Mouse (Mus musculus) megakaryocyte-erythroid progenitor cell, adult 5-6 weeks (primary cell): Measurements from ENCODE around the gene Xpo5. TPM values are rescaled to one million over a fixed set of nuclear protein-coding genes. Genes with fewer than 3 reads are reported as not detected.
A peak's percentile ranks its signal among the peaks of the same experiment; 100 is the strongest.

Experiments used
- ATAC-seq: replicated peaks from 2 replicates; pipeline ENCODE4 v1.8.0; 2016; ENCODE audit warnings: mild to moderate bottlenecking, inconsistent platforms; ENCODE audit not compliant: severe bottlenecking, poor library complexity, low FRiP score, low TSS enrichment
- total RNA-seq, 2 experiments: library from RNA; stranded (forward) in 1 of 2; stranded (reverse) in 1 of 2; fragments of 200-1000, 215-1000 nt in 1 of 2; fragments of >200 nt in 1 of 2; fragmentation: Nextera tagmentation in 1 of 2; gene quantifications; 2 replicates each; pipeline ENCODE4 v1.2.3; 2014 to 2017

Gene Xpo5
- total RNA-seq, 2 experiments from 2014 or later: 58.7 to 81.7 TPM

- no peak for ATAC-seq
Observed at GRCm38 (mm10) chr17:46182273-46182672, 20.3 kb upstream of the Xpo5 start.

GRCm38 (mm10) chr17:46188829-46189228 is 13.8 kb upstream of the Xpo5 start:
- ATAC-seq: no peak

- ATAC-seq: no peak
Observed at GRCm38 (mm10) chr17:46201151-46201550, 1.4 kb upstream of the Xpo5 start.

GRCm38 (mm10) chr17:46203078-46203477 is 496 bp downstream of the Xpo5 start:
- ATAC-seq: no peak

GRCm38 (mm10) chr17:46206676-46207075 is 4.1 kb downstream of the Xpo5 start:
- ATAC-seq: no peak

GRCm38 (mm10) chr17:46210550-46210949 is 8.0 kb downstream of the Xpo5 start:
- no peak for ATAC-seq

GRCm38 (mm10) chr17:46221601-46222000 is 19.0 kb downstream of the Xpo5 start:
- no peak for ATAC-seq

- no peak for ATAC-seq
Observed at GRCm38 (mm10) chr17:46227576-46227975, 25.0 kb downstream of the Xpo5 start.

- no peak for ATAC-seq
Observed at GRCm38 (mm10) chr17:46236067-46236466, 33.5 kb downstream of the Xpo5 start.

- ATAC-seq: peak; percentile 66
Observed at GRCm38 (mm10) chr17:46237079-46237478, 34.5 kb downstream of the Xpo5 start.

- peak; percentile 2; the same call in 1 of the 2 replicates for ATAC-seq
Observed at GRCm38 (mm10) chr17:46237480-46237879, 34.9 kb downstream of the Xpo5 start.

- ATAC-seq: no peak
Observed at GRCm38 (mm10) chr17:46239516-46240114, 37.0 kb downstream of the Xpo5 start.

- ATAC-seq: no peak
Observed at GRCm38 (mm10) chr17:46241471-46241870, 38.9 kb downstream of the Xpo5 start.

- no peak for ATAC-seq
Observed at GRCm38 (mm10) chr17:46242274-46242673, 39.7 kb downstream of the Xpo5 start.

GRCm38 (mm10) chr17:46242993-46243392 is 40.4 kb downstream of the Xpo5 start:
- no peak for ATAC-seq

GRCm38 (mm10) chr17:46243624-46244023 is 41.0 kb downstream of the Xpo5 start:
- ATAC-seq: no peak

- ATAC-seq: no peak
Observed at GRCm38 (mm10) chr17:46244579-46244978, 42.0 kb downstream of the Xpo5 start.

GRCm38 (mm10) chr17:46247512-46248188 is 45.1 kb downstream of the Xpo5 start, which contains the start of the genes Polr1c and Yipf3:
TSS of gene Polr1c (minus strand) at chr17:46248054.
TSS of gene Yipf3 (plus strand) at chr17:46248080.
- ATAC-seq: peak; percentile 86

- peak; percentile 8; the same call in 1 of the 2 replicates for ATAC-seq
Observed at GRCm38 (mm10) chr17:46248189-46248522, 45.6 kb downstream of the Xpo5 start.

GRCm38 (mm10) chr17:46251174-46251573 is 48.6 kb downstream of the Xpo5 start:
- ATAC-seq: no peak
